Mouse (Mus musculus) heart, adult 2 months (tissue): ENCODE data around the gene Lipa.

Experiments
- CTCF ChIP-seq: fragments of 200-600 bp; IDR thresholded peaks from 2 replicates; pipeline ENCODE4 v1.8.1; 2022; ENCODE audit warnings: antibody characterized with exemption, mild to moderate bottlenecking, moderate library complexity
- EP300 ChIP-seq: fragments of 200-500 bp; IDR thresholded peaks from 2 replicates; pipeline ENCODE4 v1.6.1; 2011; ENCODE audit warnings: low read depth, low read length, control low read depth; ENCODE audit not compliant: insufficient read depth
- POLR2A ChIP-seq: fragments of 200-500 bp; IDR thresholded peaks from 2 replicates; pipeline ENCODE4 v1.6.1; 2011; ENCODE audit warnings: mild to moderate bottlenecking, low read depth, low read length, control low read depth; ENCODE audit not compliant: insufficient read depth

DNA sequence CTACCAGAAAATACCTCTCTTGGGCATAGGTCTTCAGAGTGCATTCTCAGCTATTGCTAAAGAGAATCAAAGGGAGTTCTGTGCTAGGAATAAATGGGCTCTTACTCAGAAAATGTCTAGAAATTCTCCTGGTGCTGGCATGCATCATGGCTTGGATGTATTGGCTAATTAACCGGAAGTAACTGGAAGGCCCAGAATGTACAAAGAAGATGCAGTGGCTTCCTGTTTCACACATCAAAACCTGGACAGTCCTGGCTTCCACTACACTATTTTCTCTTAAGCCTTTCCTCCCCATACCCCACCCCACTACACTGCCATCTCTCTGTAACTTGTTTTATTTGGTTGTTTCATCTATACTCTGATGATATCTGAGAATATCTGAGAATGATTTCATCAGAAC is 12.1 kb upstream of the Lipa start:
- TF ChIP-seq POLR2A: no peak
- no peak for TF ChIP-seq EP300
- TF ChIP-seq CTCF: no peak
